Mouse (Mus musculus) right cerebral cortex, postnatal 10 days (tissue): ENCODE measurements at regions not wholly inside any gene's neighbourhood (a gene's known extent, or its start where the extent isn't known, plus 50 kb on each side); places are given as distances from the start of the nearest gene placed in this dataset.
A peak's percentile ranks its signal among the peaks of the same experiment; 100 is the strongest.

Experiments
- DNase-seq, 2 experiments: peaks; one replicate each; pipeline ENCODE4 v3.0.0; 2021; ENCODE audit warnings: low spot score in 2 of 2

DNA sequence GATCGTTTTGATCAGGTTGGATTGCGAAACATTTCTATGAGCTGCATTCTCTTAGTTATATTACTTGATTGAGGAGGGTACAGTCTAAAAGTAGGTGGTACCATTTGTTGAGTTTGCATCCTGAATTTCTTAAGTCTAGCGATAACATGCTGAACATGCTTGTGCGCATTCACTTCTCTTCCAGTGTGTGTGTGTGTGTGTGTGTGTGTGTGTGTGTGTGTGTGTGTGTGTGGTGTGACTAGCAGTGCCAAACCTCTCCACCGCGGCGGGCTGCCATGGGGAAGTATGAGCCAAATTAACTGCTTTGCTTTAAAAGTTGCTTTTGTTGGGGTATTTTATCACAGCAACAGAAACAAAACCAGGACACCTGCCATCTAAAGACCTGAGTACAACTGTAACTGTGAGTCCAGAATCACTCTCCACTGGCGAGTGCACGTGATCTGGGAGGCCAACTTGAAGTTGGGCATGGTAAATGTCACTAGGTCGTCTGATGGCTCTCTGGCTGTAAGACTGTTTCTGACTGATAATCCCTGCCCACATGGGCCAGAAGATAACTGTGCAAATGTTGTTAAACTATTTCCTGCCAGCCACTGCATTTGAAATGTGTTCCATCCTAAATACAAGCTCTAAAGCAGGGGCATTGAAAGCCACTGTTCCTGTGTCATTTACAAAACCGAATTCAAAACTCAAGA is 273.3 kb upstream of the Ppargc1a start:
- no peak for DNase-seq

DNA sequence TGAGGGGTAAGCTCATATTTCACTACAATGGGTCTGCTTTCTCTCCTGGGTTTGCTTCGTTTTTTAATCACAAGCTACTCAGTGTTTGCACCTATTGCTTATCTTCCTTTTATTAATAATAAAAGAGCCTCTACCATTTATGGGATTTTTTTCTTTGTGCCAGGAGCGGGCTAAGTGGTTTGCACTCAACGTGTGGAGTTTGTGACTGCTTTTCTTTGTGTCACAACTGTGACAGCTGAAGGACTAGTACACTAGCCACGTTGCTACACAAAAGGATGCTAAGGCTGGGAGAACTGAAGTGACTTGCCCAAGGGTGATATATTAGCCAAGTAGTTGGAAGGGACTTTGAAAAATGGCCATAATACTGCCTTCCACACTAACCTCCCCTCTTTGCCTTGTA is 271.8 kb upstream of the Ppargc1a start:
- DNase-seq: no peak

DNA sequence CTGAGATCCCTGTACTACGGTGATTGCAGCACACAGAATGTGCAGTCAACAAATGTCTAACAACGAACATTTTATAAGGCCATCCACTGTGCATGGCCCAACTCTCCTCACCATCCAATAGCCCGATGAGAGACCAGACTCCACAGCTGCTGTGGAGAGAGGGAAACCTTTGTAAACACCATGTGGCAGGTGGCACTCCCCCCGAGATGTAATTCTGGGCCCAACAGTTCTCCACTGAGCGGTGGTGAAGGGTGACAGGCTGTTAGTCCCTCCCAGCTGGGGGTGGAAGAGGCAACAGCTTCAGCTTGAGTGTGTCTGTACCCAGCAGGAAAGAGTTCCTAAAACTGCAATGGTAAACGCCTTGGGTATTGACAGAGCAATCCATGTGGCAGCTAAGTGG is 263.0 kb upstream of the Ppargc1a start:
- peak in 1 of 2 experiments; percentile 20 for DNase-seq

DNA sequence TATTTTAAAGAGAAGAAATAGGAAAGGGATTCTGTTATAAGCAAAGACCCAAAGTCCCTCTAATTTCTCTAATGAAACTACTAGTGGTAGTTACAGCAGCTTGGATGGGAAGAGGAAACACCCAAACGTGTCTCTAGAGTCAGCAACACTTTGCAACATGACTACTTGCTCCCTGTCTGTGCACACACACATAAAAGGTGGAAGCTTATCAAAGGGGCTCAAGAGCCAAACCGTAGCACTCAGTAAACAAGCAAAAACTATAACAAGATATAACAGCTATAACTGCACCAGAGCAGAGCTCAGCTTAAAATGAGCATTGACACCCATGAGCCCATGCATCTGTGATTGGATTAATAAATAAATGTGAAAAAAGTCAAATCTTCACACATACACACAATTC is 262.5 kb upstream of the Ppargc1a start:
- DNase-seq: no peak

DNA sequence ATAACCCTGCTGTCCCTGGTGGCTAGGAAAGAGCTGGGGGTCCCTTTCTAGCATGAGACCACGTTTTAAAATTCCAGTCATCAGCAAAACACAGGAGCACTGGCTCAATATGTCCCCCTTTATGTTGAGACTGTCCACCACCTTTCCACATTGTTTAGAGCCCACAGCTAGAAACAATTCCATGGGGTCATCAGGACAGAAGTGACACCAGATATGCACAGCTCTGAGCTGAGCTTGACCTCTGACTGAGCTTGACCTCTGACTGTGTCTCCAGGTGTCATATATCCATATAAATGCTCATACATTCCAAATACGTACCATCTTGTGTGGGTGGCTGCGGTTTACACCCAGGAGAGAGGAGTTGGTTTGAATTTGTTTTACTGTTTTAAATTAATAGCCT is 262.1 kb upstream of the Ppargc1a start:
- no peak for DNase-seq

DNA sequence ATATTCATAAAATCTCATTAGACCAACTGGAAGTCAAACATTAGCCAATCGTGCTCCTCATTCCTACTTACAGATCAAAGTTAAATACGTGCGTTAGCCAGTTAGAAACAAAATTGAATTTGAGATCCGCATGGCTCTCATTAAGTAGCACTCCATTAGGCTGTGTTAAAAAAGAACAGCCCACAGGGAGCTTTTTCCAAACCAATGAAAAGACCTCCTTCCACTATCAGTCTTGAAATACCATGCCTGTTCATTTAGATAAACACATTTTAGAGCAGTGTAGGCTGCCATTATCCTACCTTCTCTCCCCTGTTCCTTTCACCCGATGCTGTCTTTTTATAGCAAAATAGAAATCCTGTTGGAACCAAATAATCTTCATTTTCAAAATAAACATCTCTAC is 261.5 kb upstream of the Ppargc1a start:
- DNase-seq: no peak

DNA sequence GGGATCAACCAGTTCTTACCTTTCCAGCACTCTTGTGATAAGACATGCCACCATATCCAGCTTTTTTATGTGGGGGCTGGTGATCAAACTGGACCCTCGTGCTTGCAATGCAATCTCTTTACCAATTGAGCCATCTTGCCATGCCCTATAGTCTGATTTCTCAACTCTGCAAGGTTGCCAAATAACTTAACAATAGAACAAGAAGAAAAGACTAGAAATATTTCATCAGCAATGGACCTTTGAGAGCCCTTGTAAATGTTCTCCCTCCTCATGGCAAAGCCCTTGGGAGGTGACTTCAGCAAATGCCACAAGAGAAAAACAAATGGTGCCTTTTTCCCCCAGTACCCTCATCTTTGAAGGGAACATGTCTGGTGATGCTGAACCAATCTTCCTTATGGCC is 258.7 kb upstream of the Ppargc1a start:
- DNase-seq: no peak

DNA sequence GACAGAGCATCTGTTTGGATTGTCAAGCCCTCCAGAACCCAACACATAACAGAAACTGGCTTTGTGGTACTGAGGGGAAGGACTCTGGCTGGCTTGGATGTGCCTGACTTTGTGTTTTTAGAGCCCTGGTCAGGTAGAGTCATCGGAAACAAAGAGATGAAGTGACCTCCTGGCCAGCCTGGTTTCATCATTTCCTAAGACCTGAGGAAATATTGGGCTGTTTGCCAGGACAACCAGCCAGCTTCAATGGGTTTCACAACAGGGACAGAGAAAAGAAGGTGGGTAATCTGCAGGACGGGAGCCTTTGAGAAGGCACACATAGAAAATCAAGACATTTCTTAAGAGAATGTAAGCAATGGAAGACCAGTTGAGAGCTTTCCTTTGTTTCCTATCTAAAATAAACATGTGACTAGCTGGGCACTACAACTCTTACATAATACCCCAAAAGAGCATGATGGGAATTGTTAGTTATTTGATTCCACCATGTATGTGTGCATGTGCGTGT is 258.1 kb upstream of the Ppargc1a start:
- DNase-seq: no peak

DNA sequence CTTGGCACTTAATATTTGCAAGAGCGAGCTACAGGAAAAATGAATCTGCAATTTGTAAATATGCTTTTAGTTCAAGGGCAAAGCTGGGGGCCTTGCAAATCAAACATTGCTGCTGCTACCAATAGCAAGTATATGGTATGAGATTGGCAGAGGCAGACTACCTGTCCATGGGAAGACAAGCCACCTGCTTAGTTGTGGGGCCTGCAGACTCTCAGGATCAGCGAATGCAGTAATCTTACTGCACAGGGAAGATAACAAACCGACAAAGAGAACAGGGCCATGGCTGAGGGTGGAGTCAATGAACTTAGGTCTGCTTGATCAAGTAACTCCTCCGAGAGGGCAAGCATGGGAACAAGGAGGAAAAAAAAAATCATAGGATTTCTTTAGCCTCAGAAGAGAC is 257.2 kb upstream of the Ppargc1a start:
- no peak for DNase-seq

DNA sequence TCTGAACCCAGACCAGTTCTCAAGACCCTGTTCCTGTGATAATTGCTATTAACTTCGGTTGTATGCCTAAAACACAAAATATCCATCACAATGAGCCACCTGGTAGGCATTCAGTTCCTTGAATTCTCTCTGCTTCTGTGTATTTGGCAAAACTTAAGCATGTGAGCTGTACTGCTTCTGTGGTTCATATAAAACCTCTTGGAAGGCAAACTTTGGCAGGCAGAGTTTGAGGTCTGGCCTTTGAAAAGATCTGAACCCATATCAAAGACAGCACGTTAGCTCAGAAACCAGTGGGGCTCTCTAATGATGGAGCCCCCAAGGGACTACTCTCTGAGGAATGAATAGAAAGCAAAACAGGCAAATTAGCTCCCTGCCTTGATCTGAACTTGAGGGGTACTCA is 256.1 kb upstream of the Ppargc1a start:
- no peak for DNase-seq

DNA sequence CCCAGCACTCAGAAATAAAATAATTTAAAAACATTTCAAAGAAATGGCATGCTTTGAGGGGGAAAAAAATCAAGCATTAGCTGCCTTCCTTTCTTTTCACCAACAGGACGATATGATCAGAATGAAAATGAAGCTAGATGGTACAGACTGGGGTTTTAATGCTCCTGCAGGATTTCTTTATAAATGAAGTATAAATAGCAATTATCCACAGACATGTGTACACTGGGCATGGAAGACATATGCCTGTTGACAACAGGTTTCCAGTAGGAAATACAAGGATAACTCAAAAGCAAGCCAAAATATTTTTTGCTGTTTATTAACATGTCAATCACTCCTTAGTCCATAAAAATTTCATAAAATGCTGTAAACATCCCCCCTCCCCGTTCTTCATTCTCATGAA is 248.7 kb upstream of the Ppargc1a start:
- DNase-seq: no peak

DNA sequence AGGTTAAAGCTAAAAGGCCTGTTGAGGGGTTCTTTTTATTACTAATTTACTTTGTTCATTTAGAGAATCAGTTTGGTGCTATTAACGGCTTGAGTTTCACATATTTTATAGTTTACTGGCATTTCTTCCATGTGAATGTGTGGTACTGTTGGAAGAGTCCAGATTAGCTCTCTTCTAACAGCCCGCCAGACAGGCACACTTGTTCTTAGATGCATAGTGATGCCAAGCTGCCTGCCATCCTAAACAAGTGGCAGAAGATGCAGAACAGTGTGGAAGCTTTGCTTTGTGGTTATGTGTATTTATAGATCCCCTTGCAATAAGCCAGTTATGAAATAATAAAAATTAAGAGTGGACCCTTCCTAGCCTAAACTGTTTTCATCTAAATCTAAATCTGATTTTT is 244.2 kb upstream of the Ppargc1a start:
- DNase-seq: no peak

DNA sequence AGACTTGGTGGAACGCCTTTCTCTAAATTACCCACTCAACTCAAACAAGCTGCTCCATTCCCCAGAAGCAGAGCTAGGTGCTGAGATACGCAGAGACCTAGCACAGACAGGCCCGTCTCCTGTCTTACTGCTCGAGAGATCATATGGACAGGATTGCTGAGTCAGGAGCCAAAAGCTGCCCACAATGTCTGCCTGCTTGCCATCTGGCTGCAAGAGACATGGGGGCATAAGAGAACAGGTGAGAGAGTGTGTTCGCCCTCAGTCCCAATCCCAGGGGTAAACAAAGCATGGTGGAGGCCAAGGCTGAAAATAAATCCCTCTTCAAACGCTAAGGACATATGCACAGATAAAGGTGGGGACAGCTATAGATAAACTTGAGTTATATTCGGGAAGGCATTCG is 234.0 kb upstream of the Ppargc1a start:
- DNase-seq: no peak

DNA sequence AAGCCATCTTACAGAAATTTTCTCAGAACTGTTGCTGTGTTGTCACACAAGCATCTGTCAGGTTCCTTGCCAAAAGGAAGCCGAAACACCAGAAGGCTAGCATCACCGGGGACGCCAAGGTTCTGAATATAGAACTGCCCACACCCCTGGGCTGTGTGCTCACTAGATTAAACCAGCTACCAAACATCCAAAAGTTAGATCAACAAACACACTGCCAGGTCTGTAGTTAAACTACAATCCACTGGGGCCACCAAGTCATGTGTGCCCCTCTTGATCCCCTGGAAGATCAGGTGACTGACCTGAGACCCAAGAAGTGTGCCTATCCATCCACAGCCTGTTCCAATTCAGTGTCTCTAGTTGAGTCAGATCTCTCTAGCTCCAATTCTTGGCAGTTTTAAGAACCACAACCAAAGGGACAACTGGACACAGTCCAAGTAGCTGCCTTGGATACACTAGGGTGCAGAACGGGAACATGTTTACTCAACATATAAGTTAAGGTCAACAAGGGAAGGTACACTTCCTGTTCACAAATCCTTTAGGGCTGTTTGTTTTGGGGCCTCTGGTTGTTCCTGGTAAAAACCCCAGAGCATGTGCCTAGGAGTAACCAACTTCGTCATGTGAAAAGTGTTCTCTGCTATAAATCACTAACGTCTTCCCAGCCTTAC is 232.0 kb upstream of the Ppargc1a start:
- peak in 1 of 2 experiments; percentile 34 for DNase-seq

DNA sequence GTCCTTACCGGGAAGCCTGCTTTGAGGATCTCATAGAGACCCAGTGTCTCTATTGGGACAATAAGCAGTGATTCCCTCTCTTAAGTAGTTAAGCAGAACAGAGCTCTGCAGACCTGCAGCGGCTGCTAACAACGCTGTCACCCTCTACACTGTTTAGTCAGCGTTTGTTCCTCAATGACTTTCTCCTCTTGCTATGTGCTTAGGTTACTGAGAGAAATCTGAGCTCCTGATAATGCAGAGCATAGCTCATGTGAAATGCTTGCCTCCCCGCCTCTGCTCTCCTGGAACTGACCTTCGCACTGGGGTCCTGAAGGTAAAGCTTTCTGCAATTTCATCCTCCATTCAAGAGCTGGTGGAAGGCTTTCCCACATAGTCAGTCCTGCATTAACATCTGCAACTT is 226.6 kb upstream of the Ppargc1a start:
- no peak for DNase-seq

DNA sequence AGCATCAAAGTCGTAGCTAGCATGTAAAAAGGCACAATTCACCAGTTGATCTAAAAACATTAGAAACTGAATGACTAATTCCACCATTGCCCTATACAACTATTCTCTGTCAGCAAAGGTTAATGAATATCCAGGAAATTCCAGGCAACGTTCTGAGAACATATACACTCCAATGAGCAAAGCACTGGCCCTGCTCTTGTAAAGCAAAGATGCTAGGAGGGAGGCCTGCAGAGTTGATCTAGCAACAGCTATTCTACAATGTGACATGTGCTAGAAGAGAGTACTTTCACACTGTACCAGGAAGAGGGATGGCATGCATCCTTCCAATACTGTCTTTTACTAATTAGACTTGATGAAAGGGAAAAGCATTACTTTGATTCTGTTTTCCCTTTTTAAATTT is 225.4 kb upstream of the Ppargc1a start:
- DNase-seq: no peak

DNA sequence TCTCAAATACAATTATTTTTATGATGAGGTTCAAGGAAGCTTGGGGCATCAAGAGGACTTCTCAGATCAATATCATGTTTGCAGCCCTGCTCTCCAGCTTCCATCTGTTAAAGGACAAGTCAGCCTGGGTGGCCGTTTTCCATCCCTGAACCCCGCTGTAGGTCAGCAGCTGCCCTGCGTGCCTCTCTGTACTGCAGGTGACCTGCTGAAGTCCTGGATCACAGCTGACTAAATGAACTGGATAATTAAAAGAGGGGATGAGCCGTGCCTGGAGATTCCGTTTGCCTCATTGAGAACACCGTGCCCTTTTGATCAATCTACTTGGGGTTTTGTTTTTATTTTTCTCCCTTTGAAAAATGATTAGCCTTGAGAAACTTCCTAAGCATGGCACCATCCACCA is 221.2 kb upstream of the Ppargc1a start:
- no peak for DNase-seq

DNA sequence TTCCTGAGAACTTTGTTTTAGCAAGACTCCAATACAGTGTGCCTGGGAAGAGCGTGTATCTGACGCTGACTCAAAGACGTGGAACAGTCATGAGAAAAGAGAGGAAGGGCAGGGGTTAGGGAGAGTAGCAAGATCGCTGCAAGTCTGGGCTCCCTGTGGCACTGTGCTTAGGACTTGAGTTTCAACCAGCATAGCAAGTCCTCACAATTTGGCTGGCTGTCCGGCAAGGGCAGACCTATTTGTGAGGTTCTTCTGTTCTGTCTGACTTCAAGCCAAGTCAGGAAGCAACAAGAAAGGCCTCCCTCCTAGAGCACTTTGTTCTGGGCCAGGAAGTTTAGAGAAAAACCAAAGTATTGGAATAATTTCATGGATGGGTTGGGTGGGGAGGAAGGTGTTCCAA is 216.0 kb upstream of the Ppargc1a start:
- peak; percentile 57 to 69 for DNase-seq

DNA sequence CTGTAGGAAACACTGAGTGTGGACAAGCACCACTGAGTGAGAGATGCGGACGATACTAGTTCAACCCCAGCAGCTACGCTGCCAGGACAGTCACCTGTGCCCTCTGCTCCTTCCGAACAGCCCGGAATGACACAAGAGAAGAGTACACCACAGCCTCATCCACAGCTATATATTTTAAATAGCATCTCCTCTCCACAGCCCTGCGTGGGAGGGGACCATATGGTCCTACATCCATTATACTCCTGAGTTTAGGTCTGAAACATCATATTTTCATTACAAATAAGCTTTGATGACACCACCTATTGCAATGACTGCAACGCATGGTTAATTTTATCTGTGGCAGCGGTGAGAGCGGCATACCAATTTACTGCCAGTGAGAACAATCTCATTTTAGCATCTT is 215.6 kb upstream of the Ppargc1a start:
- DNase-seq: peak; percentile 39 to 44

DNA sequence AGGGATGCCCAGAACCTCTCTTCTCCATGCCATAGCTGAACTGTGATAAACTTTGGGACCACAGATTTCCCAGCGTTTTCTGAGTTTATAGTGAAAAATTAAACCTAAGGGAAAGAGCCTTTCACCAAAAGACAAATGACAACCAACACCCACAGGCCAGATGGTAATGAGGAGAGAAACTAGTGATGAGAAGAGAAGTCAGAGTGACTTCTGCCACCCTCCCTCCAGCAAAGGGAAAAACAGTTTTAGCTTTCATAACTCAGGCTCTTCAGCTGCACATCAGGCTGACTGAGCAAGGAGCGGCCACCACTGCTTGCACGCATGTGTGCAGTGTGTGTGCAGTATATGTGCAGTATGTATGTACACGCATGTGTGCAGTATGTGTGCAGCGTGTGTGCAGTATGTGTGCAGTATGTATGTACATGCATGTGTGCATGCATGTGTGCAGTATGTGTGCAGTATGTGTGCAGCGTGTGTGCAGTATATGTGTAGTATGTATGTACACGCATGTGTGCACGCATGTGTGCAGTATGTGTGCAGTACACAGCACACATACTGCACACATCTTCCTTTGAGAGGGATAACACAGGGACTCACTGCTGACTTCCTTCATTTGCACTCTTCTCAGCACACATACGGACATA is 208.1 kb upstream of the Ppargc1a start:
- no peak for DNase-seq

DNA sequence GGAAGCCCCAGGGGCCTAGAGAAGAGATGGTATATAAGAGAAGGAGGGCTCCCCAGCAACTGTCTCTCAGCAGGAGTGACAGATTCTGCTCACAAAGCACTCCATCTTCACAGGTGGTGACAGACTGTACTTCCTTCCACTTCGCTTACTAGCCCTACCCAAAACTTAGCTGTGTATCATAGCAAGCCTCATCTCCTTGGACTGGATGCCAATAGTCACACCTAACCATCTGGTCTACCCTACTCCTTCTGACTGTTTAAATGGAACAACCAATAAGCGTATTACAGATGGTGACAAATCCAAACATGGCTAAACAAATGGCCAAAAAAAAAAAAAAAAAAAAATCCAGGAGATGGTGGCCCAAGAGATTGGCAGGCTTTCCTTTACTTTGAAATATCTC is 204.1 kb upstream of the Ppargc1a start:
- no peak for DNase-seq

DNA sequence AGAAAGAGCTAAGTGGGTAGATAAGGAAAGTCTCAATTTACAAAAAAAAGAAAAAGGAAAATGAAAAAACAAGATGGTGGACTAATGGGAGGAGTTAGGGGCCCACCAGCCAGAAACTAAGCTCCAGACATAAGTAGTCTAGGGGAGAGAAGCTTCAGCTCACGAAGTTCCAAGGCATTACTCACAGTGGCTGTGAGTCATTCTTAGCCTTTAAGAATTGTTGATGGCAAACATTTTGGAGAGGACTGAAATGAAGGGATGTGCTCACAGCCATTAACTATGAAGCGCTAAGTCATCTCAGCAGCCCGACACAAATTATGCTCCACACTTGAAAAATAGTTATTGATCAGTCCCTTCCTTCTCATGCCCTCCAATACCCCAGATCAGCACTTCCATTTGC is 198.6 kb upstream of the Ppargc1a start:
- no peak for DNase-seq

DNA sequence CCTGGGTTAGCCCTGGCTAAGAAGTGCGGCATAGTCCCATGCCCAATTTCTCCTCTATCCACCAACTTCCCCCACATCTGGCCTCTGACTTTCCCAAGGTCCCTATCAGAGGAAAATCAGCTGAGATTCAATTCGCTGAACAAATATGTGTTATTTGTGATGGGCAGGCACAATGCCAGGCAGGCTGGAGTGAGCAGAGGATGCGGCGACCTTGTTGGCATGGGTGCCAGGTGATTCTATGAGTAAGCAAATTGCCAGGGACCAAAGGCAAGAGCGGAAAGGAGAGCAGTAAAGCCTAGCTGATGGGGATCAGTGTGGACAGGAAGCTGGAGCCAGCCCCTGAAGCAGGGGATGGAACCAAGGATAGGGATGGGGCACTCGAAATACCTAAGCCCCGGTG is 196.9 kb upstream of the Ppargc1a start:
- no peak for DNase-seq
